Mouse (Mus musculus): Measurements from ENCODE around the gene Fgl2.
"Not testable (repeated sequence)": the region's sequence is repeated elsewhere in the genome, so short reads cannot be mapped to it uniquely, and the experiment has no call there.

The Fgl2 gene

DNA sequence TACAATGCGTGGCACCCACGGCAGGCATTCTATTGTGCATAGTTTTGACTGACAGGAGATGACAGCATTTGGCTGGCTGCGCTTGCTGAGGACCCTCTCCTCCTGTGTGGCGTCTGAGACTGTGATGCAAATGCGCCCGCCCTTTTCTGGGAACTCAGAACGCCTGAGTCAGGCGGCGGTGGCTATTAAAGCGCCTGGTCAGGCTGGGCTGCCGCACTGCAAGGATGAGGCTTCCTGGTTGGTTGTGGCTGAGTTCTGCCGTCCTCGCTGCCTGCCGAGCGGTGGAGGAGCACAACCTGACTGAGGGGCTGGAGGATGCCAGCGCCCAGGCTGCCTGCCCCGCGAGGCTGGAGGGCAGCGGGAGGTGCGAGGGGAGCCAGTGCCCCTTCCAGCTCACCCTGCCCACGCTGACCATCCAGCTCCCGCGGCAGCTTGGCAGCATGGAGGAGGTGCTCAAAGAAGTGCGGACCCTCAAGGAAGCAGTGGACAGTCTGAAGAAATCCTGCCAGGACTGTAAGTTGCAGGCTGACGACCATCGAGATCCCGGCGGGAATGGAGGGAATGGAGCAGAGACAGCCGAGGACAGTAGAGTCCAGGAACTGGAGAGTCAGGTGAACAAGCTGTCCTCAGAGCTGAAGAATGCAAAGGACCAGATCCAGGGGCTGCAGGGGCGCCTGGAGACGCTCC, at the start of gene Fgl2:
Gene Fgl2 (plus strand): TSS at position 150 of the 687 bp plus-strand sequence.
- DNase-seq, result no peak

DNA sequence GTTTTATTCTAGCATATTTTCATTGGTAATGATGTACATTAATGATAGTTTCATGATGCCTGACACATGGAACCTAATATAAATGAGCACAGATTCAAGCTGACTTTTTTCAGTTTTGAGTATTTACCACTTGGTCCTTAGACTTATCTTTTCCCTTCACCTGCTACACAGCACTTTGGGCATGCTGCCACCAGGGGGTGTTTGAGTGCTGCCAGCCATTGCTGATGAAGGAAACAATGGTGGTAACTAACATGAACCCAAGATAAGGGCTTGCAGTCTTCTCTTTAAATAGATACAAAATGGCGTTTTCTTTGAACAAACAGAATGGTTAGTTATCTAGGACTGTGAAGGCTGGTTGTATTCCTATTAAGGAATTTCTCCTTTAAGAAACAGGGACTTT, 45.9 kb upstream of the Fgl2 start:
- no peak for DNase-seq

- DNase-seq, result no peak
Observed at GRCm38 (mm10) chr5:21328560-21328959, 43.9 kb upstream of the Fgl2 start.

DNA sequence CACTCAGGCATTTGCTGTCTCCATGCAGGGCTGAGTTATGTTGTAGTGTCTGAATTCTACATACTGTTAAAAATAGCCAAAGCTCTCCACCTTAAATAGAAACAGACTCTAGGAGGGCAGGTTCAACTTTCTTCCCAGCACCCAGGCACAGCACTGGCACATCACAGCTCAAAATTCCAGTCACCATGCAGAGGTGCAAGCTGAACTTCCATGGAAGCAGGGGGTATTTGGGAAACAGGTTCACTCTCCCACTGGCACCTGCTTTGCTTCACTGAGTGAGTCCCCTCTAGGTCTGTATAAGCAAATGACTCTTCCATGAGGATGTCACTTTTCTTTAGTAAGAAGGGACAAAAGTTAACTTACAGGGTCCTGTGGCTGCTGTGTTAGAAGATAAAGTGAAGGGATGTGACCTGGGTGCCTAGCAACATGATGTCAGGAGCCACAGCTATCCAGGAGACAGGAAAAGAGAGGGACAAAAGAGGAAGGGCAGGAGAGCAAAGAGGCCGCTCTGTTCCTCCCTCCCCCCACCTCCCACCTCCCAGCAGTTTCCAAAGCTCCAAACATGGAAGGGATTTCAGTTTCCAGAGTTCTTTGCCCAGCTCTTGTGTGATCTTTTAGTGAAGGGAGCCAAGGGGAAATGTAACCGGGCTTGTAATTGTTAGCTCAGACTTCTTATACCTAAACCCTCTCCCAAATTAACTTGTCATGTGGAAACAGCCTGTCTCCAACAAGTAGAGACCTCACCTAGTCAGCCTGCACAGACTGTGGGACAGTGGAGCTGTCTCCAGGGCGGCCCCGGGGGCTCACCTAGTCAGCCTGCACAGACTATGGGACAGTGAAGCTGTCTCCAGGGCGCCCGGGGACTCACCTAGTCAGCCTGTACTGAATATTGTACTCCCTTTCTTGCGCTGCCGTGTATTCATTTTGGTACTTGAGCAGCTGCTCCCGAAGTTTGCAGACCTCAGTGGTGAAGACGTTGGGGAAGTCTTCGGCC, 42.5 kb upstream of the Fgl2 start:
- no peak for DNase-seq

- DNase-seq, result no peak
Observed at GRCm38 (mm10) chr5:21331656-21332055, 40.8 kb upstream of the Fgl2 start.

GRCm38 (mm10) chr5:21332119-21332518, 40.3 kb upstream of the Fgl2 start:
- DNase-seq, result no peak

GRCm38 (mm10) chr5:21342265-21342664, 30.2 kb upstream of the Fgl2 start:
- not testable (repeated sequence) for DNase-seq

- no peak for DNase-seq
Observed at GRCm38 (mm10) chr5:21348366-21348765, 24.1 kb upstream of the Fgl2 start.

- DNase-seq, result no peak
Observed at GRCm38 (mm10) chr5:21351678-21352077, 20.8 kb upstream of the Fgl2 start.

GRCm38 (mm10) chr5:21358648-21359047, 13.8 kb upstream of the Fgl2 start:
- no peak for DNase-seq

DNA sequence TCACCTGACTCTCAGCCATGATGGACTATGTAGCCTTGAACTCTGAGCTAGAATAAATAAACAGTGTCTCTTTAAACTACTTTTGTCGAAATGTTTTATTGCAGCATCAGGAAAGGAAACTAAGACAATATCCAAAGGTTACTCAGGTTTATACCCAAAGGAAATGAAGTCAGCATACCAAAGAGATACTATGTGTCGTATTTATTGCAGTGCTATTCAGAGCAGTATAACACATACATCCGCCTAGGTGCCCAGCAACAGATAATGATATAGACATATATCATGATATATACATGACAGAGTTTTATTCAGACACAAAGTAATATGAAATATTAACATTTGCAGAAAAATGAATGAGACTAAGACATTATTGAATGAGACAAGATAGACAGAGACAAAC, 9.1 kb upstream of the Fgl2 start:
- DNase-seq, result no peak

- no peak for DNase-seq
Observed at GRCm38 (mm10) chr5:21366338-21367053, 5.9 kb upstream of the Fgl2 start.

- no peak for DNase-seq
Observed at GRCm38 (mm10) chr5:21367514-21367913, 4.9 kb upstream of the Fgl2 start.

DNA sequence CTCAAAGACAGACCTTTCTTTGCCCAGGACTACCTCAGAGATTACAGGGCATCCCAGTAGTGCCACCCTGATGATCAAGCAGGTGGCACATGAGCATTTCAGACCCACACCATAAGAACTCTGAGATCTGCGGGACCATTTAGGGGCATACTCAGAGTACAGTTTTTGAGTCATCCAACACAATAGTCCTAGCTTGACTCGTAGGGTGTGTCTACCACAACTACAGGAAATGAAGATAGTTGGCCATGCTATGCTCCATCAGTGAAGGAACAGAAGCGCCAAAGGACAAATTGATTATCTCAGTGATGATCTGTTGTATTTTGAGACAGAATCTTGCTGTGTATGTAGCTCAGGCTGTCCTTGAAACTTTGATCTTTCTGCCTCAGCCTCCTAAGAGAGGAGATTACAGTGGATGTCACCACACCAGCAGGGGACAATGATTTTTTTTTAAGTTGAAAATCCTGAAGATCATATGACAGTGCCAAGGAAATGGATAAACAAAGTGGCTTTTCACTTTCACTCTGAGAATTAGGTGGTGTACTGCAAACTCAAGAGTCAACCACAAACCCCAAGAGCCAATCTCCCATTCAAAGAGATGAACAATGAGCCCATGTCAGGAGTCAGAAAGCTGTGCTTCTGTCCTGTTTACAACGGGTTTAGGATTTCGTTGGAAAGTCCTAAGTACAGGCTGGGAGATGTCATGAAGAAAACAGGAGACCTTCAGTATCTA, 2.1 kb upstream of the Fgl2 start:
- no peak for DNase-seq

DNA sequence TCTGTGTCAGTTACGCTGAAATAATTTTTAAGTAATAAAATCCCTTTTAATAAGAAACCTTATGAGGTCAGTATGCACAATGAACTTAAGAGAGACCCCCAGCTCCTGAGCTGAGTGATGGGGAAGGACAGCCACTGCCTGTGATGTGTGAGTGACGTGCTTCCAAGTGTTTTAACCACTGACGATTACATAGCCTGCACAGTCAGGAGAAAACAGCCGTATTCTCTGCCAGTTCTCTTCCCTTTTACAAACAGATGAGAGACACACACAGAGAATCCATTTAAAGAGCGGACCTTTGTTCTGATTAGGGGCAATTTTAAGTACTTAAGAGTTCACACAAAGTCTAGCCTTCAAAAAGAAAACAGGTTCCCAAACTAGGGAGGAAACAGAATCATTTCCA, 522 bp upstream of the Fgl2 start:
- DNase-seq, result no peak

GRCm38 (mm10) chr5:21373180-21373518, 707 bp downstream of the Fgl2 start:
- no peak for DNase-seq

DNA sequence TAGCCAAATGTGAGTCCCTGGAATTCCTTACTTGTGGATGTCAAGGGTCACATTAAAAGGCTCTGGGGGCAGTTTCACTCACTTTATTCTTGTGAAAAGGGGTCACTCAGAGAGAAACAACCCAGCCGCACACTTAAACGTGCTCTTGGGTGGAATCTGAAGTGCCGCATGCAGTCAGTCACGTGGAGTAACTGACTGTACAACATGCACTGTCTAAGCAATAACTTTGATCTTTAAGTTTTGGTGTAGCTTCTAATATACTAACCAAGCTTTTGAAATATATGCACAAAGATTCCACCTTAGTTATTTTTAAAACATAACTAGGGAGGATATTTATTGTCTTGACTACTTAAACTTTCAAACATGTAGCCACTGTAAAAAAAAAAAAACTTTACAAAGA, 4.5 kb downstream of the Fgl2 start:
- DNase-seq, result no peak

- DNase-seq, result no peak
Observed at GRCm38 (mm10) chr5:21378397-21378796, 6.0 kb downstream of the Fgl2 start.

DNA sequence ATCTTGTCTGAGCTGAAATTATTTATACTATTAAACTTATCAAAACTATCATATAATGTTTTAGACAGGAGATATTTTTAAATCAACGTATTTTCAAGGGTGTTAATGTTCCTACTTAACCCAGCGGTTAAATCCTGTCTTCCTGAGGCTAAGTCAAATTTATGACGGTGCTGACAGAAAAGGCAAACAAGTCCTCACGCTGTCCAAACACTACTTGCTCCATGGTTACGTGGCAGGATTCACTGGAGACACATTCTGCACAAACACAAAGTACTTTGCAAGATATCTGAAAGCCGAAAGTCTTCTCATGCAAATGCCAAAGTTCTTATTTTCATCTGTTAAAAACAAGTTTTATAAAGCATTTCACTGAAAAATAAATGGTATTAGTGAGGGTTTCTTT, 9.5 kb downstream of the Fgl2 start:
- no peak for DNase-seq

DNA sequence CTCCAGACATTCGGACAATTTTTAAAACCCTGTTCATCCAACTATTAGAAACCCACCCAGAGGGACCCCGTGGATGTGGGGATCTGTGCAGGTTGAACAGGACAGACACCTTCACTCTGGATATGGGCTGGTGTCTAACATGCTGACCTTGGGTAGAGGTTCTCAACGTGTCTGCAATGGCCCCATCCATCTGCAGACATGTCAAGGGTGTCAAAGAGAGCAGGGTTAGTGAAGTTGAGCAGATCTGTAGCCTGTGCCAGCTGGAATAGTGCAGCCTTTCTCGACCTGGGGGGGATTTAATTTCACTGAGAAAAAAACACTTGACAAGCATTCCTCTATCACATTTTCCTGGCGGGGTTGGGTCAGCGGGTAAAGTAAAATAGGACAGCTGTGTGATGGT, 10.2 kb downstream of the Fgl2 start:
- DNase-seq, result no peak

- no peak for DNase-seq
Observed at GRCm38 (mm10) chr5:21383392-21384251, 11.2 kb downstream of the Fgl2 start.

All from cerebellum, adult 11-12 months (tissue).